Mouse (Mus musculus) macrophage (primary cell): Measurements from ENCODE around the gene 4833420G17Rik. TPM values are rescaled to one million over a fixed set of nuclear protein-coding genes. Genes with fewer than 3 reads are reported as not detected.
"Not testable (repeated sequence)": the region's sequence is repeated elsewhere in the genome, so short reads cannot be mapped to it uniquely, and the experiment has no call there.

Experiments used
- H3K27ac ChIP-seq: fragments of 350-480 bp; formaldehyde crosslinking; 2 replicates; pipeline ENCODE4 v1.9.0; 2021
- H3K36me3 ChIP-seq: fragments of 350-480 bp; formaldehyde crosslinking; 2 replicates; pipeline ENCODE4 v1.9.0; 2021; ENCODE audit errors: inconsistent target
- H3K4me3 ChIP-seq: fragments of 350-480 bp; formaldehyde crosslinking; 2 replicates; pipeline ENCODE4 v1.9.0; 2021; ENCODE audit errors: inconsistent target
- H3K79me2 ChIP-seq: fragments of 350-480 bp; formaldehyde crosslinking; 2 replicates; pipeline ENCODE4 v1.9.0; 2021; ENCODE audit errors: inconsistent target
- WGBS: methylation state at CpG from one replicate; pipeline ENCODE4 v1.1.7; 2026; ENCODE audit warnings: inconsistent platforms; ENCODE audit not compliant: missing documents; 5-methylcytosine and 5-hydroxymethylcytosine counted together
- polyA plus RNA-seq: library from polyadenylated mRNA; stranded (reverse); fragments of 250-400 nt; gene quantifications from 3 replicates; pipeline ENCODE4 v1.2.4, GENCODE M21; 2018; ENCODE audit warnings: inconsistent platforms

4833420G17Rik gene
- polyA plus RNA-seq, 1 experiment from 2014 or later, result 17.4 TPM

- WGBS, result 31% methylated on average over 87 of the region's 87 CpGs
- H3K79me2 ChIP-seq, result no peaks in the 10 kb centered on the region
- peak within 1 kb of the TSS; percentile 31 for H3K4me3 ChIP-seq
- peaks cover 22% of the 10 kb centered on the region; the same call in 1 of the 2 replicates for H3K36me3 ChIP-seq
- H3K27ac ChIP-seq, result no peak within 1 kb of the TSS
Observed at GRCm38 (mm10) chr13:119487880-119488580, 25.5 kb downstream of the 4833420G17Rik start, which contains the start of the genes Tmem267 and 3110070M22Rik. Tmem267 (plus strand) TSS chr13:119488039. 3110070M22Rik (minus strand) TSS chr13:119488383.

GRCm38 (mm10) chr13:119492083-119492482 is 29.5 kb downstream of the 4833420G17Rik start:
- not testable (repeated sequence) for H3K79me2 ChIP-seq, H3K4me3 ChIP-seq, H3K27ac ChIP-seq, H3K36me3 ChIP-seq
- WGBS, result 93% methylated on average over 10 of the region's 10 CpGs

DNA sequence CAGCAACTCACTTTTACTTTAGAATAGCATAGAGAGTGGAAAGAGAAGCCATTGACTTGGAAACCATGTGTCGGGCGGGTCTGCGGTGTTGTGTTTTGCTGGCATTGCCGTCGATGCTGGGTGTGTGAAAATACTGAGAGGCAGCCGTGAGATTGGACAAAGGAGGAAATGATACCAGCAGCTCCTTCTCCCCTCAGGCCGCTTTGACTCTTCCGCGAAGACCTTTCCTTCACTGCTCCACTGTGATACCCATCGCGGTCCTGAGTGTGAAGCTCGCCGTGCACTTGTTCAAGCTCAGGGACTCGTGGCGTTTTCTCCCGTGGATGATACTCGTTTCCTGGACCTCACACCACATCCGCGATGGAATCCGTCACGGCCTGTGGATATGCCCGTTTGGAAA is 32.4 kb downstream of the 4833420G17Rik start:
- H3K4me3 ChIP-seq, H3K27ac ChIP-seq, H3K36me3 ChIP-seq, H3K79me2 ChIP-seq: not testable (repeated sequence)
- 94% methylated on average over 9 of the region's 22 CpGs for WGBS

Other genes with a start within 250 kb of the 4833420G17Rik start
- gene Paip1, start 34.2 kb upstream of the 4833420G17Rik start, polyA plus RNA-seq, result 52.1 to 79.7 TPM (median 63.6 TPM) in 3 replicates
- 3.4 to 6.7 TPM (median 4.5 TPM) in 3 replicates for gene Tmem267, start 25.3 kb downstream of the 4833420G17Rik start, polyA plus RNA-seq
- gene 3110070M22Rik, start 25.6 kb downstream of the 4833420G17Rik start, polyA plus RNA-seq, result 0.17 TPM in 1 of 3 replicates, not detected in the others
- 0.10 TPM in 1 of 3 replicates, not detected in the others for gene Ccl28, start 161.1 kb downstream of the 4833420G17Rik start, polyA plus RNA-seq
- 67.8 to 119 TPM (median 103 TPM) in 3 replicates for gene Hmgcs1, start 227.6 kb downstream of the 4833420G17Rik start, polyA plus RNA-seq